Mouse (Mus musculus) hindbrain, embryonic 13.5 days (tissue): ENCODE measurements around the gene Sco1. TPM values are rescaled to one million over a fixed set of nuclear protein-coding genes. Genes with fewer than 3 reads are reported as not detected.
"Not testable (repeated sequence)": the region's sequence is repeated elsewhere in the genome, so short reads cannot be mapped to it uniquely, and the experiment has no call there.

Source experiments
- ATAC-seq: fragments of 200-750 bp; cut with Nextera tagmentation; 2 replicates; pipeline ENCODE4 v1.8.0; 2017; ENCODE audit warnings: moderate TSS enrichment; ENCODE audit not compliant: low FRiP score
- H3K27ac ChIP-seq: fragments of 300-500 bp; sonication (generic); 2 replicates; pipeline ENCODE4 v1.5.1; 2015; ENCODE audit warnings: inconsistent platforms, mild to moderate bottlenecking, moderate library complexity
- H3K27me3 ChIP-seq: fragments of 300-500 bp; sonication (generic); 2 replicates; pipeline ENCODE4 v1.6.1; 2015; ENCODE audit warnings: mild to moderate bottlenecking, inconsistent platforms
- H3K36me3 ChIP-seq: fragments of 300-500 bp; sonication (generic); 2 replicates; pipeline ENCODE4 v1.6.1; 2015; ENCODE audit warnings: mild to moderate bottlenecking, inconsistent platforms
- H3K4me1 ChIP-seq: fragments of 300-500 bp; sonication (generic); replicated peaks from 2 replicates; pipeline ENCODE4 v1.6.1; 2015; ENCODE audit warnings: inconsistent platforms
- H3K4me2 ChIP-seq: fragments of 300-500 bp; sonication (generic); 2 replicates; pipeline ENCODE4 v1.6.1; 2015; ENCODE audit warnings: inconsistent platforms, mild to moderate bottlenecking, moderate library complexity
- H3K4me3 ChIP-seq: fragments of 300-500 bp; sonication (generic); 2 replicates; pipeline ENCODE4 v1.5.1; 2015; ENCODE audit warnings: mild to moderate bottlenecking, inconsistent platforms
- H3K9ac ChIP-seq: fragments of 300-500 bp; sonication (generic); 2 replicates; pipeline ENCODE4 v1.6.1; 2015; ENCODE audit warnings: mild to moderate bottlenecking, inconsistent platforms
- H3K9me3 ChIP-seq: fragments of 300-500 bp; sonication (generic); 2 replicates; pipeline ENCODE4 v1.6.1; 2016; ENCODE audit warnings: inconsistent platforms
- WGBS: fragments of 180-500 bp; shearing (Covaris S2); methylation state at CpG from one replicate; pipeline ENCODE4 v1.1.7; 2015; 5-methylcytosine and 5-hydroxymethylcytosine counted together
- polyA plus RNA-seq: library from polyadenylated mRNA; unstranded; fragments of >200 nt; fragmentation: Nextera tagmentation; extraction: Ambion mirVana; gene quantifications from 2 replicates; pipeline ENCODE4 v1.2.1, GENCODE M21; 2015

Sco1 gene
- polyA plus RNA-seq, 1 experiment from 2014 or later, result 13.1 TPM

- H3K9me3 ChIP-seq, result no peaks in the 10 kb centered on the region
- H3K4me3 ChIP-seq, result no peak overlapping the region
- no peak overlapping the region for H3K4me2 ChIP-seq
- H3K4me1 ChIP-seq, result peaks cover 18% of the 10 kb centered on the region
- no peak overlapping the region for H3K9ac ChIP-seq
- no peak overlapping the region for H3K27ac ChIP-seq
- H3K36me3 ChIP-seq, result no peaks in the 10 kb centered on the region
- H3K27me3 ChIP-seq, result peaks cover 16% of the 10 kb centered on the region
- 92% methylated on average over 6 of the region's 6 CpGs for WGBS
- no peak for ATAC-seq
Observed at GRCm38 (mm10) chr11:67078888-67079287, 26.4 kb downstream of the Sco1 start.

- Histone ChIP-seq H3K27me3 (peaks cover 24% of the 10 kb centered on the region), H3K9ac (no peak overlapping the region), H3K27ac (no peak overlapping the region), H3K36me3 (no peaks in the 10 kb centered on the region), H3K9me3 (no peaks in the 10 kb centered on the region), H3K4me1 (peaks cover 18% of the 10 kb centered on the region), H3K4me2 (0 out of 2 replicates have a peak overlapping the region, but pooled peaks have one; percentile 0), H3K4me3 (no peak overlapping the region)
- ATAC-seq, result no peak
- 37% methylated on average over 11 of the region's 11 CpGs for WGBS
Observed at GRCm38 (mm10) chr11:67079740-67080139, 27.3 kb downstream of the Sco1 start.

GRCm38 (mm10) chr11:67080168-67080567 is 27.7 kb downstream of the Sco1 start:
- peaks cover 28% of the 10 kb centered on the region for H3K27me3 ChIP-seq
- no peaks in the 10 kb centered on the region for H3K36me3 ChIP-seq
- WGBS, result 8% methylated on average over 3 of the region's 3 CpGs
- no peak overlapping the region for H3K9ac ChIP-seq
- H3K27ac ChIP-seq, result no peak overlapping the region
- H3K4me2 ChIP-seq, result 0 out of 2 replicates have a peak overlapping the region, but pooled peaks have one; percentile 0
- H3K4me1 ChIP-seq, result peaks cover 15% of the 10 kb centered on the region
- H3K4me3 ChIP-seq, result no peak overlapping the region
- ATAC-seq, result peak; percentile 79
- H3K9me3 ChIP-seq, result no peaks in the 10 kb centered on the region

GRCm38 (mm10) chr11:67081125-67081649 is 28.7 kb downstream of the Sco1 start:
- WGBS, result 7% methylated on average over 11 of the region's 11 CpGs
- Histone ChIP-seq H3K27ac (no peak overlapping the region), H3K27me3 (peaks cover 29% of the 10 kb centered on the region), H3K4me2 (0 out of 2 replicates have a peak overlapping the region, but pooled peaks have one; percentile 1), H3K4me1 (peaks cover 15% of the 10 kb centered on the region), H3K36me3 (no peaks in the 10 kb centered on the region), H3K9me3 (no peaks in the 10 kb centered on the region), H3K9ac (no peak overlapping the region), H3K4me3 (no peak overlapping the region)
- peak; percentile 35; the same call in 1 of the 2 replicates for ATAC-seq

- Histone ChIP-seq H3K27me3 (peaks cover 29% of the 10 kb centered on the region), H3K4me3 (no peak overlapping the region), H3K9me3 (no peaks in the 10 kb centered on the region), H3K4me1 (peaks cover 15% of the 10 kb centered on the region), H3K27ac (no peak overlapping the region), H3K36me3 (no peaks in the 10 kb centered on the region), H3K9ac (no peak overlapping the region), H3K4me2 (no peak overlapping the region)
- no peak for ATAC-seq
- 90% methylated on average over 7 of the region's 7 CpGs for whole genome bisulfite sequencing
Observed at GRCm38 (mm10) chr11:67082188-67082587, 29.7 kb downstream of the Sco1 start.

GRCm38 (mm10) chr11:67082793-67083192 is 30.3 kb downstream of the Sco1 start:
- Histone ChIP-seq H3K36me3 (no peaks in the 10 kb centered on the region), H3K4me3 (no peak overlapping the region), H3K27ac (no peak overlapping the region), H3K9ac (no peak overlapping the region), H3K4me2 (no peak overlapping the region), H3K9me3 (no peaks in the 10 kb centered on the region), H3K4me1 (peaks cover 15% of the 10 kb centered on the region), H3K27me3 (peaks cover 29% of the 10 kb centered on the region)
- ATAC-seq, result no peak
- 84% methylated on average over 13 of the region's 13 CpGs for WGBS

GRCm38 (mm10) chr11:67083239-67083638 is 30.8 kb downstream of the Sco1 start:
- no peaks in the 10 kb centered on the region for H3K9me3 ChIP-seq
- WGBS, result 71% methylated on average over 6 of the region's 6 CpGs
- no peak overlapping the region for H3K27ac ChIP-seq
- no peaks in the 10 kb centered on the region for H3K36me3 ChIP-seq
- H3K4me3 ChIP-seq, result no peak overlapping the region
- no peak overlapping the region for H3K9ac ChIP-seq
- ATAC-seq, result no peak
- peaks cover 29% of the 10 kb centered on the region for H3K27me3 ChIP-seq
- H3K4me1 ChIP-seq, result peaks cover 15% of the 10 kb centered on the region
- no peak overlapping the region for H3K4me2 ChIP-seq

GRCm38 (mm10) chr11:67083712-67084340 is 31.4 kb downstream of the Sco1 start:
- H3K9ac ChIP-seq, result no peak overlapping the region
- 44% methylated on average over 32 of the region's 32 CpGs for WGBS
- H3K27me3 ChIP-seq, result peaks cover 29% of the 10 kb centered on the region
- no peak overlapping the region for H3K4me3 ChIP-seq
- H3K4me2 ChIP-seq, result no peak overlapping the region
- H3K4me1 ChIP-seq, result peaks cover 15% of the 10 kb centered on the region
- no peaks in the 10 kb centered on the region for H3K36me3 ChIP-seq
- no peak for ATAC-seq
- H3K9me3 ChIP-seq, result no peaks in the 10 kb centered on the region
- H3K27ac ChIP-seq, result no peak overlapping the region

GRCm38 (mm10) chr11:67085489-67085888 is 33.0 kb downstream of the Sco1 start:
- WGBS, result 5% methylated on average over 6 of the region's 6 CpGs
- no peaks in the 10 kb centered on the region for H3K9me3 ChIP-seq
- peaks cover 8% of the 10 kb centered on the region; the same call in 1 of the 2 replicates for H3K4me1 ChIP-seq
- no peaks in the 10 kb centered on the region for H3K36me3 ChIP-seq
- H3K27me3 ChIP-seq, result peaks cover 29% of the 10 kb centered on the region
- no peak overlapping the region for H3K4me2 ChIP-seq
- ATAC-seq, result no peak
- no peak overlapping the region for H3K9ac ChIP-seq
- no peak overlapping the region for H3K27ac ChIP-seq
- H3K4me3 ChIP-seq, result no peak overlapping the region

GRCm38 (mm10) chr11:67086467-67087164 is 34.1 kb downstream of the Sco1 start:
- Histone ChIP-seq H3K36me3 (no peaks in the 10 kb centered on the region), H3K9me3 (no peaks in the 10 kb centered on the region), H3K27me3 (peaks cover 30% of the 10 kb centered on the region), H3K27ac (no peak overlapping the region), H3K4me3 (no peak overlapping the region), H3K4me2 (no peak overlapping the region), H3K4me1 (no peaks in the 10 kb centered on the region; the same call in 1 of the 2 replicates), H3K9ac (no peak overlapping the region; the same call in 1 of the 2 replicates)
- 51% methylated on average over 9 of the region's 9 CpGs for WGBS
- no peak for ATAC-seq

- no peaks in the 10 kb centered on the region for H3K36me3 ChIP-seq
- ATAC-seq, result no peak
- H3K4me3 ChIP-seq, result no peak overlapping the region
- no peak overlapping the region for H3K27ac ChIP-seq
- H3K4me2 ChIP-seq, result no peak overlapping the region
- peaks cover 30% of the 10 kb centered on the region for H3K27me3 ChIP-seq
- H3K4me1 ChIP-seq, result no peaks in the 10 kb centered on the region
- no peak overlapping the region for H3K9ac ChIP-seq
- 89% methylated on average over 12 of the region's 12 CpGs for WGBS
- no peaks in the 10 kb centered on the region for H3K9me3 ChIP-seq
Observed at GRCm38 (mm10) chr11:67087225-67087624, 34.8 kb downstream of the Sco1 start.

- not testable (repeated sequence) for H3K4me3 ChIP-seq
Observed at GRCm38 (mm10) chr11:67092354-67092753, 39.9 kb downstream of the Sco1 start.

More at GRCm38 (mm10) chr11:67092354-67092753, 39.9 kb downstream of the Sco1 start:
- H3K27me3 ChIP-seq, H3K4me1 ChIP-seq, H3K36me3 ChIP-seq, H3K4me2 ChIP-seq, ATAC-seq, H3K27ac ChIP-seq, H3K9me3 ChIP-seq, H3K9ac ChIP-seq: not testable (repeated sequence)
- WGBS, result 92% methylated on average over 12 of the region's 12 CpGs
